ENCODE assay signal across 10 mouse cellular contexts in the genomic region with DNA sequence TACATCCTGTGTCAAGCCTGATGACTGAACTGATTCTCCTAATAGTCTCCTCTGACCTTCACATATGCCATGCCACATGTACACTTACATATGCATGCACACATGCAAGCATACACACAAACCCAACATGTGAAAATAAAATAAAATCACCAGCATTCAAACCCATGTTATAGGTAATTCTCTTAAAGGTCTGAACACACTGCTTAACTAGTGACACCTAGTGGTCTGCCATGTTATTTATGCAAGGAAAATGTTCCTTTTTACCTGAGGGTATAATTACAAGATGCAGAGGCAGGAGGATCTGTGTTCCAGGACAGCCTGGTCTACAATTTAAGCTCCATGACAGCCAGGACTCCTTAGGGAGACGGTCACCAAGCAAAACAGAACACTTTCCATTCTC. TPM values are rescaled to one million over a fixed set of nuclear protein-coding genes. Genes with fewer than 3 reads are reported as not detected.
DNase-seq lines count a peak whose midpoint lies in the region; TF ChIP-seq lines count a peak whose summit lies in the region.
"Had no signal": no experiment of that assay in that cellular context is flagged by ENCODE, and none has a peak within 500 bp of the region (broad histone marks: within the 10 kb centered on the region; RNA-seq: fewer than 3 reads in every experiment).

No protein-coding gene starts in this region.

- peak; percentile 18 for DNase-seq in cerebellum, adult 8-10 months
- DNase-seq in cerebellum, adult 9-11 months = no peak
- DNase-seq in left cerebral cortex, adult 2 months (ENCODE audit: extremely low spot score in 1 of 2, low spot score in 2 of 2) = no peak
- no peak for DNase-seq in left cerebral cortex, postnatal 36 days (ENCODE audit: low spot score in 2 of 2)
- DNase-seq in R1 (ENCODE audit: low read depth, low spot score) = peak; percentile 51
- peak; percentile 63 for DNase-seq in lung, postnatal 36 days
- DNase-seq in right cerebral cortex, postnatal 4 days = no peak
- no peak for DNase-seq in right cerebral cortex, postnatal 36 days (ENCODE audit: low spot score in 2 of 2)

- TF ChIP-seq CTCF in left cerebral cortex, adult 2 months (IDR thresholded peaks at IDR 0.05) = peak; percentile 76

- intact Hi-C loops in left cerebral cortex, adult 2 months (cut with DNase I) = loop anchor here (2.0 kb wide), 1 partner anchor 90 kb away; no protein-coding TSS in a partner anchor
- intact Hi-C loops in left cerebral cortex, postnatal 36 days (cut with DNase I) = loop anchor here (1.0 kb wide), 1 partner anchor 89 kb away; no protein-coding TSS in a partner anchor

- no peak overlapping the region for H3K27ac ChIP-seq in left cerebral cortex, adult 2 months
- H3K27ac ChIP-seq: forebrain, embryonic 10.5 days; neural tube, embryonic 12.5 days had no signal

- H3K4me3 ChIP-seq in left cerebral cortex, adult 2 months = no peak overlapping the region
- H3K4me3 ChIP-seq: forebrain, embryonic 10.5 days; neural tube, embryonic 12.5 days had no signal

RNA-seq across cellular contexts. Expression of a gene that starts 32.1 kb away (rescaled TPM):
- 1 to 10 TPM in 1 of 2 experiments, under 1 TPM in 1; 0.63 to 1.4 TPM for total RNA-seq in left cerebral cortex, adult 2 months (2021)
- total RNA-seq in left cerebral cortex, postnatal 36 days (2021) = 1 to 10 TPM in 1 of 2 experiments, under 1 TPM in 1; 0.96 to 1.7 TPM

RNA-seq across cellular contexts. Expression of a gene that starts 41.8 kb away (rescaled TPM):
- total RNA-seq in left cerebral cortex, adult 2 months (2021) = 10 to 100 TPM; 10.2 to 10.8 TPM
- 10 to 100 TPM in 1 of 2 experiments, 1 to 10 TPM in 1; 8.6 to 10.5 TPM for total RNA-seq in left cerebral cortex, postnatal 36 days (2021)

RNA-seq across cellular contexts. Expression of a gene that starts 58.6 kb away (rescaled TPM):
- total RNA-seq in left cerebral cortex, adult 2 months (2021) = not detected
- total RNA-seq in left cerebral cortex, postnatal 36 days (2021) = not detected

Comparison
In these comparisons a context has a peak if more than half of its experiments do, and no peak if none do; other contexts are left out.
1. DNase-seq: peak in cerebellum, adult 8-10 months (single experiment), R1 (single experiment) and lung, postnatal 36 days (single experiment); none in cerebellum, adult 9-11 months (single experiment), left cerebral cortex, adult 2 months (0 of 2), left cerebral cortex, postnatal 36 days (0 of 2), right cerebral cortex, postnatal 4 days (single experiment) and right cerebral cortex, postnatal 36 days (0 of 2).